Mouse (Mus musculus) spleen, adult 2 months (tissue): ENCODE results near the gene Gm28038.
A peak's percentile ranks its signal among the peaks of the same experiment; 100 is the strongest.

Source experiments
- CTCF ChIP-seq: fragments of 200-500 bp; IDR thresholded peaks from 2 replicates; pipeline ENCODE4 v1.5.1; 2011; ENCODE audit warnings: mild to moderate bottlenecking, inconsistent platforms; ENCODE audit not compliant: insufficient read depth, insufficient read length, insufficient replicate concordance; ENCODE audit errors: extremely low read depth
- POLR2A ChIP-seq: fragments of 200-500 bp; IDR thresholded peaks from 2 replicates; pipeline ENCODE4 v1.6.1; 2011; ENCODE audit warnings: low read depth, low read length, inconsistent platforms

GRCm38 (mm10) chr2:30286192-30287026 is 5.6 kb downstream of the Gm28038 start, which contains the start of the genes Dolk and Nup188:
- TF ChIP-seq CTCF (no peak), POLR2A (peak; percentile 75)
